Mouse (Mus musculus): Measurements from ENCODE around the gene Nol10. TPM values are rescaled to one million over a fixed set of nuclear protein-coding genes. Genes with fewer than 3 reads are reported as not detected.

The Nol10 gene
- polyA plus RNA-seq, 1 experiment from 2014 or later, result 15.0 TPM

- no peak overlapping the region for H3K27ac ChIP-seq
- H3K27me3 ChIP-seq (ENCODE audit: insufficient read depth, low read length), result no peaks in the 10 kb centered on the region
- TF ChIP-seq CTCF (IDR thresholded peaks at IDR 0.05; ENCODE audit: low read depth), result peak; percentile 49
- no peaks in the 10 kb centered on the region for H3K9me3 ChIP-seq (replicated peaks; ENCODE audit: low read length)
- peaks cover 19% of the 10 kb centered on the region; the same call in 1 of the 2 replicates for H3K36me3 ChIP-seq (ENCODE audit: insufficient read depth, low read length)
- no peaks in the 10 kb centered on the region for H3K4me1 ChIP-seq (replicated peaks; ENCODE audit: insufficient read depth, low read length)
- no peak overlapping the region for H3K4me2 ChIP-seq (ENCODE audit: low read length)
- H3K4me3 ChIP-seq (replicated peaks; ENCODE audit: low read depth, low read length), result no peak overlapping the region
- ATAC-seq (replicated peaks; ENCODE audit: low FRiP score, low read depth) (no peak), DNase-seq (ENCODE audit: low spot score) (no peak)
- H3K9ac ChIP-seq (ENCODE audit: low read depth, low read length), result no peak overlapping the region
- WGBS, result 84% methylated on average over 8 of the region's 8 CpGs
These were observed 23.5 kb downstream of the Nol10 start for GRCm38 (mm10) chr12:17371589-17372235.

- DNase-seq (ENCODE audit: low spot score) (no peak), ATAC-seq (replicated peaks; ENCODE audit: low FRiP score, low read depth) (no peak)
- no peak overlapping the region for H3K9ac ChIP-seq (ENCODE audit: low read depth, low read length)
- 86% methylated on average over 3 of the region's 3 CpGs for WGBS
- H3K36me3 ChIP-seq (ENCODE audit: insufficient read depth, low read length), result peaks cover 19% of the 10 kb centered on the region; the same call in 1 of the 2 replicates
- H3K4me3 ChIP-seq (replicated peaks; ENCODE audit: low read depth, low read length), result no peak overlapping the region
- H3K4me1 ChIP-seq (replicated peaks; ENCODE audit: insufficient read depth, low read length), result no peaks in the 10 kb centered on the region
- H3K27me3 ChIP-seq (ENCODE audit: insufficient read depth, low read length), result no peaks in the 10 kb centered on the region
- TF ChIP-seq CTCF (IDR thresholded peaks at IDR 0.05; ENCODE audit: low read depth), result no peak
- H3K27ac ChIP-seq, result no peak overlapping the region
- no peak overlapping the region for H3K4me2 ChIP-seq (ENCODE audit: low read length)
- H3K9me3 ChIP-seq (replicated peaks; ENCODE audit: low read length), result no peaks in the 10 kb centered on the region
These were observed 24.4 kb downstream of the Nol10 start for GRCm38 (mm10) chr12:17372696-17373095.

GRCm38 (mm10) chr12:17373470-17373975, 25.3 kb downstream of the Nol10 start:
- Histone ChIP-seq H3K36me3 (ENCODE audit: insufficient read depth, low read length) (peaks cover 19% of the 10 kb centered on the region; the same call in 1 of the 2 replicates), H3K9ac (ENCODE audit: low read depth, low read length) (no peak overlapping the region), H3K4me3 (replicated peaks; ENCODE audit: low read depth, low read length) (no peak overlapping the region), H3K27ac (no peak overlapping the region), H3K4me1 (replicated peaks; ENCODE audit: insufficient read depth, low read length) (no peaks in the 10 kb centered on the region), H3K9me3 (replicated peaks; ENCODE audit: low read length) (no peaks in the 10 kb centered on the region), H3K27me3 (ENCODE audit: insufficient read depth, low read length) (no peaks in the 10 kb centered on the region), H3K4me2 (ENCODE audit: low read length) (no peak overlapping the region)
- DNase-seq (ENCODE audit: low spot score) (no peak), ATAC-seq (replicated peaks; ENCODE audit: low FRiP score, low read depth) (no peak)
- WGBS, result 95% methylated on average over 5 of the region's 5 CpGs
- TF ChIP-seq CTCF (IDR thresholded peaks at IDR 0.05; ENCODE audit: low read depth), result no peak

GRCm38 (mm10) chr12:17375243-17375642, 27.0 kb downstream of the Nol10 start:
- Histone ChIP-seq H3K4me2 (ENCODE audit: low read length) (no peak overlapping the region), H3K4me1 (replicated peaks; ENCODE audit: insufficient read depth, low read length) (no peaks in the 10 kb centered on the region), H3K27me3 (ENCODE audit: insufficient read depth, low read length) (no peaks in the 10 kb centered on the region), H3K36me3 (ENCODE audit: insufficient read depth, low read length) (peaks cover 22% of the 10 kb centered on the region; the same call in 1 of the 2 replicates), H3K4me3 (replicated peaks; ENCODE audit: low read depth, low read length) (no peak overlapping the region), H3K27ac (no peak overlapping the region), H3K9me3 (replicated peaks; ENCODE audit: low read length) (no peaks in the 10 kb centered on the region), H3K9ac (ENCODE audit: low read depth, low read length) (no peak overlapping the region)
- 91% methylated on average over 4 of the region's 4 CpGs for WGBS
- no peak for DNase-seq (ENCODE audit: low spot score)
- no peak for ATAC-seq (replicated peaks; ENCODE audit: low FRiP score, low read depth)
- TF ChIP-seq CTCF (IDR thresholded peaks at IDR 0.05; ENCODE audit: low read depth), result no peak

GRCm38 (mm10) chr12:17376521-17376920, 28.3 kb downstream of the Nol10 start:
- DNase-seq (ENCODE audit: low spot score) (no peak), ATAC-seq (replicated peaks; ENCODE audit: low FRiP score, low read depth) (no peak)
- Histone ChIP-seq H3K27me3 (ENCODE audit: insufficient read depth, low read length) (no peaks in the 10 kb centered on the region), H3K27ac (no peak overlapping the region), H3K4me1 (replicated peaks; ENCODE audit: insufficient read depth, low read length) (no peaks in the 10 kb centered on the region), H3K9me3 (replicated peaks; ENCODE audit: low read length) (no peaks in the 10 kb centered on the region), H3K9ac (ENCODE audit: low read depth, low read length) (no peak overlapping the region), H3K36me3 (ENCODE audit: insufficient read depth, low read length) (peaks cover 18% of the 10 kb centered on the region; the same call in 1 of the 2 replicates), H3K4me3 (replicated peaks; ENCODE audit: low read depth, low read length) (no peak overlapping the region), H3K4me2 (ENCODE audit: low read length) (no peak overlapping the region)
- TF ChIP-seq CTCF (IDR thresholded peaks at IDR 0.05; ENCODE audit: low read depth), result no peak
- 85% methylated on average over 6 of the region's 6 CpGs for WGBS

- no peak for ATAC-seq (replicated peaks; ENCODE audit: low FRiP score, low read depth)
- H3K4me3 ChIP-seq (replicated peaks; ENCODE audit: low read depth, low read length), result no peak overlapping the region
- no peak overlapping the region for H3K4me2 ChIP-seq (ENCODE audit: low read length)
- H3K4me1 ChIP-seq (replicated peaks; ENCODE audit: insufficient read depth, low read length), result no peaks in the 10 kb centered on the region
- H3K27me3 ChIP-seq (ENCODE audit: insufficient read depth, low read length), result no peaks in the 10 kb centered on the region
- H3K9ac ChIP-seq (ENCODE audit: low read depth, low read length), result no peak overlapping the region
- H3K27ac ChIP-seq, result no peak overlapping the region
- no peak for TF ChIP-seq CTCF (IDR thresholded peaks at IDR 0.05; ENCODE audit: low read depth)
- H3K36me3 ChIP-seq (ENCODE audit: insufficient read depth, low read length), result peaks cover 6% of the 10 kb centered on the region; the same call in 1 of the 2 replicates
- no peaks in the 10 kb centered on the region for H3K9me3 ChIP-seq (replicated peaks; ENCODE audit: low read length)
- DNase-seq (ENCODE audit: low spot score), result no peak
- WGBS, result 82% methylated on average over 6 of the region's 6 CpGs
These were observed 32.7 kb downstream of the Nol10 start for GRCm38 (mm10) chr12:17380991-17381390.

Data from kidney, postnatal 0 days (tissue).